Mouse (Mus musculus): ENCODE results near the gene Chst3.

GRCm38 (mm10) chr10:60211501-60212005 lies 7.5 kb downstream of the Chst3 start:
- TF ChIP-seq CTCF (IDR thresholded peaks at IDR 0.05; ENCODE audit: insufficient read depth, low read length) (no peak), POLR2A (IDR thresholded peaks at IDR 0.05; ENCODE audit: borderline replicate concordance, extremely low read depth, low read depth, low read length) (no peak)
